Mouse (Mus musculus) erythroblast, embryonic 14.5 days (primary cell): Measurements from ENCODE around the gene Rasgef1b. TPM values are rescaled to one million over a fixed set of nuclear protein-coding genes. Genes with fewer than 3 reads are reported as not detected.

Experiments
- H3K27me3 ChIP-seq: 2 replicates; pipeline ENCODE4 v1.6.1; 2012; ENCODE audit warnings: inconsistent platforms; ENCODE audit not compliant: control insufficient read depth
- H3K36me3 ChIP-seq: 2 replicates; pipeline ENCODE4 v1.6.1; 2012; ENCODE audit warnings: mild to moderate bottlenecking, inconsistent platforms; ENCODE audit not compliant: control insufficient read depth
- H3K4me1 ChIP-seq: 2 replicates; pipeline ENCODE4 v1.6.1; 2012; ENCODE audit warnings: inconsistent platforms; ENCODE audit not compliant: control insufficient read depth
- H3K4me3 ChIP-seq: replicated peaks from 2 replicates; pipeline ENCODE3; 2012; ENCODE audit warnings: moderate library complexity, mild to moderate bottlenecking, inconsistent platforms
- H3K9me3 ChIP-seq: 2 replicates; pipeline ENCODE4 v1.6.1; 2012; ENCODE audit warnings: low read length, inconsistent platforms, mixed read lengths; ENCODE audit not compliant: control insufficient read depth
- GATA1 ChIP-seq: IDR thresholded peaks from 2 replicates; pipeline ENCODE4 v1.6.1; 2012; ENCODE audit warnings: low read length, inconsistent platforms, mixed read lengths
- TAL1 ChIP-seq: IDR thresholded peaks from 3 replicates; pipeline ENCODE4 v1.6.1; 2012; ENCODE audit warnings: low read length, inconsistent platforms, mixed read lengths
- polyA plus RNA-seq: library from polyadenylated mRNA; stranded (reverse); fragments of >175 nt; gene quantifications from 2 replicates; pipeline ENCODE4 v1.2.3, GENCODE M21; 2012

Gene Rasgef1b
- polyA plus RNA-seq, 1 experiment, result 0.04 TPM

DNA sequence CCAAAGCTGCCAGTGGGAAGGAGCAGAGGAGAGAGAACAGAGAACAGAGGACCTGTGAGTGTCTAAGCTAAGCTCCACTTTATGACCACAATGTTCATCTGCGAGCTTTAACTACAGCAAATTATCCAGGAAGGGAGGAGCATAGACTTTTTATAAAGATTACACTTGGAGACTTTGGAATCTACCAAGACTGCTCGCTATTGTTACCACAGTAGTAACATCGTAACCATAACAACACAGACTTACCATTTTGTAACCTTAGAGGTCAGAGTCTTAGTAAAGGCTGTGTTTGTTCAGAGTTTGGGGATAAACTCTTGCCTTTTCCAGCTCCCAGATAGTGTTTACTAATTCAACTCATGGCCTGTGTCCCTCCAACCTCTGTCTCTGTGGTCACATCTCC lies 103.3 kb downstream of the Rasgef1b start:
- Histone ChIP-seq H3K4me3 (no peak overlapping the region), H3K27me3 (no peaks in the 10 kb centered on the region), H3K4me1 (no peaks in the 10 kb centered on the region; the same call in 1 of the 2 replicates), H3K9me3 (no peaks in the 10 kb centered on the region), H3K36me3 (no peaks in the 10 kb centered on the region)
- no peak for TF ChIP-seq GATA1
- TF ChIP-seq TAL1, result no peak

DNA sequence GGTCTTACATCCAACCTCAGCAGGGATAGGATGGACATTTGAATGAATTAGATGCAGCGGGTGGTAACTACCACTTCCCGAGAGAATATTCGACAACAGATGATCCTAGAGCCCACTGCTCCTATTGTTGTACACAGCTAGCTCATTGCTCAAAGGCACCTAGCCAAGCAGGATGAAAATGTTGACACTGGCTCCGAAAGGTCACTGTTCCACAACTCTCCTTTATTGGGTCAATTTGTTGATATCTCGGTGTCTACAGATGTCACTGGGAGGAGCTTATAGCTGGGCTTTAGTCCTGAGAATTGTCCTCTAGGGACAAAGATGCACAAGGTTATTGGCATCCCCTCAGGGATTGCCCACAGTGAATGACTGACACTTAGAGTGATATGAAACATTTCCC lies 108.1 kb downstream of the Rasgef1b start:
- Histone ChIP-seq H3K36me3 (no peaks in the 10 kb centered on the region), H3K9me3 (no peaks in the 10 kb centered on the region), H3K4me3 (no peak overlapping the region), H3K27me3 (no peaks in the 10 kb centered on the region), H3K4me1 (no peaks in the 10 kb centered on the region)
- TF ChIP-seq GATA1, result no peak
- no peak for TF ChIP-seq TAL1

DNA sequence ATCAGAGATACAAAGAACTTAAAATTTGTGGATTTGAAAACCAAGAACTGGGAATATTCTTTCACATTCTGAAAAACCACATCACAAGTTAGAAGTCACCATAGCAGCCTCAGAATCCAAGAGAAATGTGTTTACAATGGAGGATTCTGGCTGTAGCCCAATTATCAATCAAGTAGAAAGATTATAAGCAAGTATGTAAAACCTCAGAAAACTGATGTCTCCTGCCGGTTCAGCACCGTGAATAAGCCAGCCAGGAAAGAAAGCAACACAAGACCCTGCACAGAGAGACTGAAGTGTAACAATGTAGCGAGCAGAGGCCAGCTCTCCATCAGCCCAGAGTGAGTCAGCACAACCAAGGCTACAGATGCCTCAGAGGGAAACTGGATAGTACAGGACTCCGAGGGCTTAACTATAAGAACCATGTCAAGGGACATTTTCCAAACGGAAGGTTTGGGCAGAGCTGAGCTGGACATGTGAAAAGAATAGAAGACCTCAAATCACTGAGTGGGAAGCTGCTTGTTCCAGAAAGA lies 111.5 kb downstream of the Rasgef1b start:
- Histone ChIP-seq H3K9me3 (no peaks in the 10 kb centered on the region), H3K4me1 (no peaks in the 10 kb centered on the region), H3K27me3 (peaks cover 18% of the 10 kb centered on the region), H3K36me3 (no peaks in the 10 kb centered on the region), H3K4me3 (no peak overlapping the region)
- no peak for TF ChIP-seq TAL1
- TF ChIP-seq GATA1, result no peak

DNA sequence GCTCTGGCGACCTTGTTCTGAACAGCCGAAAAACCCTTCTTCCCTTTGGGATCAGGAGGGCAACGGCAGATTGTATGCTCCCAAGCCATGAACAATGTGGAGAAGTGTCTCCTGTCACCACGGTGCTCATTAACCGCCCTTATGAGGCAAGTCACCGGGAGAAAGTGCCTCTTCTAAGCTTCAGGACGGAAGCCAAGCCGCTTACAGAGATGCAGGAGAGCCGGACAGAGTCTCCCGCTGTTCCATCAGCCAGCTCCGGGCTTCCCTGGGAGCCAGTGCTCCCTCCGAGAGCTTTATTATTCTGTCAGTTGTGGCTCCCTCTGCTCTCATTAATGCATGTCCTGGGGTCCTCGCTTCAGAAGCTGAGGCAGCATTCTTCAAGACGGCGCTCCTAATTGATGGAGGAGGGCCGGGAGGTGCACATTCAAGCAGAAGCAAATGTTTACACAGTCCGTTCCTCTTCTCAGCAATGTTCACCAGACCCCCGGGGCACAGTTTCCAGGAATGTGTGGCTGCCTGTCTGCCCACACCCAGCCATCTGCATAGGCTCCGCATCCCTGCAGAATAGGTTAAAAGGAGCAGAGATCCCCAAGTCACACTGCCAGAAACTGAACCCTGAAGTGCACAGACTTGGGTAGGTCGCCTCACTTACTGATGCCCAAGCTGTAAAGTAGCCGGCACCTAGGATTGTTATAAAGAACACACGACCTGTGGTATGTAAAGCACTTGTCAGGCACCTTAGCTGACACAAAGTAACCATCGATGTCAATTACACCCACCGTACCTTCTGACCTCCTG lies 115.3 kb downstream of the Rasgef1b start:
- Histone ChIP-seq H3K27me3 (peaks cover 21% of the 10 kb centered on the region), H3K36me3 (no peaks in the 10 kb centered on the region), H3K4me1 (no peaks in the 10 kb centered on the region), H3K4me3 (no peak overlapping the region), H3K9me3 (no peaks in the 10 kb centered on the region)
- TF ChIP-seq GATA1, result no peak
- no peak for TF ChIP-seq TAL1

DNA sequence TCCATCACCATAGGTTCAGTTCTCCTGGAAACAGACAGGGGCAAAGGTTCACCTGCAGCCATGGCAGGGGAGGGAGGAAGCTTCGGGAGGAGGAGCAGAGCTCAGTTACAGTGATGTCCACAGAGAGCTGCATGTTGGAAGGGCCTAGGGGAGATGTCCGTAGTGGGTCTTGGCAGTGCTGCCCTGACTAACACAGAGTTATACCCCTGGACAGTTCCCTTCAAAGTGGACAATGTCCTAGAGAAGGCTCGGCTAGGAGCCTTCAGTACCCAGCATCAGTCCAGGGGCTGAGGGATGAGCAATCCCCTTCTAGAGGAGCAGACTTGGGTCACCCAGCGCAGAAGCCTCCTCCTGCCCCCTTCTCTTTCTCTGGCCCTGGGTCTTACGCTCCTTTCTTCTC lies 121.3 kb downstream of the Rasgef1b start:
- H3K4me1 ChIP-seq, result no peaks in the 10 kb centered on the region
- no peaks in the 10 kb centered on the region for H3K9me3 ChIP-seq
- H3K4me3 ChIP-seq, result no peak overlapping the region
- no peaks in the 10 kb centered on the region for H3K36me3 ChIP-seq
- TF ChIP-seq GATA1 (no peak), TAL1 (no peak)
- H3K27me3 ChIP-seq, result peaks cover 5% of the 10 kb centered on the region; the same call in 1 of the 2 replicates

DNA sequence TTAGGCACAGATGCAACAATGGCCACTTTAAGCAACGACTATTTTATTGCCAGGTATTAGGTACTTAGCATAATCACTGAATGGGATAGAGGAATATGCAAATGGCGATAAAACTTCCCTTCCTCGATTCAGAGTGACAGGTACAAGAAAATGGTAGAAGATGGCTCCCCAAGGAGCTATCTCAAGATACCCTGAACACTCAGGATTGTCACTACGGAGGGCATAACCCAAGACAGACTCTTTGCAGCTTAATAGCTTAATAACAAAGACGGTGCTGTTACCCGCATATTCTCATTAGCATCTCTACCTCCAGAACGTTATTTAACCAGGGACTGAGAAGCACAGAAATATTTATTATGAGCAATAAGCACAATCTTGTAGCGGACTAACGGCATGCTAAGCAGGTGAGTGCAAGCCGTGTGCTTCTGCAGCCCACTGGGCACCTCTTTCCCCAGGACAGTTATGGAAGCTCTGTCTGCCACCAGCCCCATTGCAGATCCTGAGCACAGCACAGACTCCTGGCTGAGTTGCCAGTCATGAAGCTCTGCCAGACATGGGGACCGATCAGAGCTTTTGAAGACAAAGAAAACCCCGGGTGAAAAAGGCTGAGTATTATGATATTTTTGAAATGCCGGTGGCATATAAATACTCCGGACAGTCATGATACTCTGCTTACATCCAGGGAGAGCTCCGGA lies 122.6 kb downstream of the Rasgef1b start:
- TF ChIP-seq TAL1 (no peak), GATA1 (no peak)
- Histone ChIP-seq H3K4me1 (no peaks in the 10 kb centered on the region), H3K4me3 (no peak overlapping the region), H3K36me3 (no peaks in the 10 kb centered on the region), H3K27me3 (0 out of 2 replicates have a peak, but pooled peaks cover 2% of the 10 kb centered on the region), H3K9me3 (no peaks in the 10 kb centered on the region)

DNA sequence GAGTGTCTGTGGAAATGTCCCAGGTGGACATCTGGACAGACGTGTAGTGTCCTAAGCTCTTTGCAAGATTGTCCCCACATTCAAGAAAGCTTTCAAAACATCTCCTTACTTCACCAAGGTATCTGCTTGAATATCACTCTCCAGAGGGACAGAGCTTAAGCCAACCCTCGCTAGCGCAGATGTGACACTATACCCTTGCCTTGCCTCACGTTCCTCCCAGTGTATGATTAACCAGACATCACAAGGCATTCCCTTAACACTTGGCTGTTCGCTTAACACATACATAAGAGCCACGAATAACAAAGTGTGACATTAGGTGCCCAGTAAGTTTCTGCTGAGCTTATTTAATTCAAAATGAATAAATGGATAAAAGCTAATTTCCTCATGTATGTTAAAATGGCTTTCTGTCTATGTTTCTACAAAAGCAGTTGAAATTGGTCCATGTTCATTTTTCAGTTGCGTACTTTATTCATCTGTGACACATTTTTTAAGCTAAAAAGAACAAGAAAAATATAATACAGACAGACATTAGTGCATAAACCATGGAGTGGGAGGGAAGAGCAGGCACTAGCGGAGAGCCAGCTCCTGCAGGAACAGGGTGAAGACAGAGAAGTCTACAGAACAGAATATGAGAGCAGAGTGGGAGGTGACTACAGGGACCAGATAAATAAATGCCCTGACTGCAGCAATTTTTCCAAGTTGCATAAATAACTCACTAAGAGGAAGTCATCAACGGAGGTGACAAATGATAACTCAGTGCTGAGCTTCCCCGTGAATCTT lies 126.4 kb downstream of the Rasgef1b start:
- no peaks in the 10 kb centered on the region for H3K27me3 ChIP-seq
- TF ChIP-seq GATA1, result no peak
- TF ChIP-seq TAL1, result no peak
- no peaks in the 10 kb centered on the region for H3K4me1 ChIP-seq
- H3K9me3 ChIP-seq, result no peaks in the 10 kb centered on the region
- H3K4me3 ChIP-seq, result no peak overlapping the region
- H3K36me3 ChIP-seq, result no peaks in the 10 kb centered on the region

DNA sequence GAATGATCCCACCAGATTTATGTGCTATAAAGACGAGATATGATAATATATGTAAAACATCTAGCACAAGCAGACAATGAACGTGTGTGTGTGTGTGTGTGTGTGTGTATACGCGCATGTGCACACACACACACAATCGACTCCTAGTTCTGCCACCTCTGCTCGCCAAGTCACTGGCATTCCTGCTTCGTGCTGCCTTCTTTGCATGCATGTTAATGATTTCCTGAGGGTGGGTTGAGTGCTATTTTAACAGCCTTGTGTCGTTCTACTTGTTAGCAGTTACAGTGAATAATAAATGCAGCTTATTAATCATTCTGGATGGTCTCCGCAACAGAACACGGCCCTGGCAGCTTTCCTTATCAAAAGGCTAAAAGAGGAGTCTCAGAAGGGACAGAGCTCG lies 129.5 kb downstream of the Rasgef1b start:
- H3K4me1 ChIP-seq, result no peaks in the 10 kb centered on the region
- no peak overlapping the region for H3K4me3 ChIP-seq
- H3K9me3 ChIP-seq, result no peaks in the 10 kb centered on the region
- no peak for TF ChIP-seq GATA1
- no peak for TF ChIP-seq TAL1
- no peaks in the 10 kb centered on the region for H3K36me3 ChIP-seq
- H3K27me3 ChIP-seq, result no peaks in the 10 kb centered on the region

DNA sequence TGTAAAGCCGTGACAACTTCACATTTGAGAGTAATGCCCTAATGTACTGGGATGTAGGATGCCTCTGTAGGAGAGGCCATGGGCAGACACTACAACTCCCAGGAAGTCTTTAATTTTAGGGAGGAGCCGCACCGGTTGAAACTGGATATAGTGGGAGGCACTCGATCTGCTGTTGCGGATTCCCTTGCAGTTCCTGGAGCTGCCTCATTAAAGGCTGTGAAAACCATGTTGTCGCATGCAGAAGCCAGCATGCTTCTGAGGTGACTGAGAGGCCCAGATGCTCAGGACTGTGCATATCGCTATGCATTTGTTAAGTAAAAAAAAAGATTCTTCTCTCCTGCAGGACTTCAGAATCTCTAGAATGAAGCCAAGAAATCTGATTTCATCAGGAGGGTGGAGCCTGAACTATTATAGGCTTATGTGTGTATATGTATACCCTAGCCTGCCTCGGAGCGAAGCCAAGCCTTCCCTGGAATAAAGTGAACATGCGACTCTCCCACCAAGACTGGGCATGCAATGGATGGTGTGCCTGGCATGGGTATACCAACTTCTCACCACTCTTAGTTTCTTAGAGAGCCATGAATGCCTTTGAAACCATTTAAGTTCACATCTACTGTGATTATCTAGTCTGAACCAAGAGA lies 130.3 kb downstream of the Rasgef1b start:
- TF ChIP-seq TAL1, result no peak
- TF ChIP-seq GATA1, result no peak
- no peaks in the 10 kb centered on the region for H3K4me1 ChIP-seq
- H3K4me3 ChIP-seq, result no peak overlapping the region
- H3K36me3 ChIP-seq, result no peaks in the 10 kb centered on the region
- H3K9me3 ChIP-seq, result peaks cover 3% of the 10 kb centered on the region; the same call in 1 of the 2 replicates
- H3K27me3 ChIP-seq, result no peaks in the 10 kb centered on the region
